Mouse (Mus musculus) 416B (cell line): ENCODE data around the gene Olfr544.
"Not testable (repeated sequence)": the region's sequence is repeated elsewhere in the genome, so short reads cannot be mapped to it uniquely, and the experiment has no call there.

Source experiments
- DNase-seq: peaks from one replicate; pipeline ENCODE4 v3.0.0; 2011; ENCODE audit warnings: low read depth

Olfr544 gene

DNA sequence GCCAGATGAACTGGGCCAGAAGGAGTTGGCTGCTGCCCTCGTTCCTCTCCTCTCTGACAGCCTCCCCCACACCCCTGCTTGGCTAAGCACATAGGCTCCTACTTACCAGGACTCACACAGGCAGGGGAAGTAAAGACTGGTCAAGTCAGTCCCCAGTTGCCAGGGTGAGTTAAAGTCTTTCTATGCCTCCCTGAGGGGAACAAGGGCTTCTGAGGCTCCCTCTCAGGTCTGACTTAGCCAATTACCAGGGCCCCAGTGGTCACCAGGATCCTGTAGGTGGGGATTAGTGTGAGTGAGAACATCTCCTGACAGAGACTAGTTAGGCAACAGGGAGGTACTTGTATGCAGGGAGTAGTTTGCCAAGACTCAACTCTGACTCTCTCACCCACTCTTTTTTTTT lies at the start of gene Olfr544:
Gene Olfr544, minus strand, starts transcription at position 153 of the 400 bp plus-strand sequence.
- DNase-seq = no peak

DNA sequence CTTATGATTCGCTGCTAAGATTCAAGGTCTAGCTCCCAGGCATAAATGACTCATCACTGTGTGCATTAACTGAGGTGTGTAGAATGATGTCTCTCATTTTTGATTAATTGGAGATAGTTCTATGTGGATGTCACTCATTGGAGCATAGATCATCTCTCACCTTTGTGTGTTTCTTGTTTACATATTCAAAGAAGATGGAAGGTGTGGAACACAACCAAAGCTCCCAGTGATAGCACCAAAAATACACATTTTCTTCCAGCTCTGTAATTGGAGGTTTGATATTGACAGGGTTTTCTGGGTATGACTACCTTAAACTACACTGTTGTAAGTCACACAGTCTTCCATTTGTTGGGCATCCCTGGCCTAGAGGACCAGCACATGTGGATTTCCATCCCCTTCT lies 46.3 kb upstream of the Olfr544 start, which contains the start of gene Olfr547:
Gene Olfr547, plus strand, starts transcription at position 301 of the 400 bp plus-strand sequence.
- DNase-seq = no peak

DNA sequence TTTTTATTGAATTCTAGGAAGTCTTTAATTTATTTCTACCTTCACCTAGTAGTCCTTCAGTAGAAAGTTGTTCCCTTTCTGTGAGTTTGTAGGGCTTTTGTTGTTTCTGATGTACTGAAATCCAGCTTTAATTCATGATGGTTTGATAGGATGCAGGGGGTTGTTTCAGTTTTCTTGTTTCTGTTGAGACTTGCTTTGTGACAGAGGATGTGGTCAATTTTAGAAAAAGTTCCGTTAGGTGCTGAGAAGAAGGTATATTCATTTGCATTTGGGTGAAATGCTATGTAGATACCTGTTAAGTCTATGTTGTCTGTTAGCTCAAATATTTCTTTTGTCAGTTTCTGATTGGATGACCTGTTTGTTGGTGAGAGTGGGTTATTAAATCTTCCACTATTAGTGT lies 40.9 kb upstream of the Olfr544 start:
- no peak for DNase-seq

DNA sequence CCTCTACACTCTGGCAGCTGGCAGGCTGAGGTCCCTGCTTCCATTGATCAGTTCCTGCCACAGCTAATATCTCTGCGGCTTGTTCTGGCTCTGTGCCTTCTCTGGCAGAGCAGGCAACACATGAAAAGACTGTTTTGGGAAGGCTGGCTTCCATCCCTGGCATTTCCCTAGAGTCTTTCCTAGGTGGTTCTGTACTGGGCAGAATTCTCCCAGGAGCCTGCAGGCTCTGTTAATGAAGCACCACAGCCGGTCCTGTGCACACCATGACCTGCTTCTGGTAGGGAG lies 28.9 kb upstream of the Olfr544 start:
- no peak for DNase-seq

DNA sequence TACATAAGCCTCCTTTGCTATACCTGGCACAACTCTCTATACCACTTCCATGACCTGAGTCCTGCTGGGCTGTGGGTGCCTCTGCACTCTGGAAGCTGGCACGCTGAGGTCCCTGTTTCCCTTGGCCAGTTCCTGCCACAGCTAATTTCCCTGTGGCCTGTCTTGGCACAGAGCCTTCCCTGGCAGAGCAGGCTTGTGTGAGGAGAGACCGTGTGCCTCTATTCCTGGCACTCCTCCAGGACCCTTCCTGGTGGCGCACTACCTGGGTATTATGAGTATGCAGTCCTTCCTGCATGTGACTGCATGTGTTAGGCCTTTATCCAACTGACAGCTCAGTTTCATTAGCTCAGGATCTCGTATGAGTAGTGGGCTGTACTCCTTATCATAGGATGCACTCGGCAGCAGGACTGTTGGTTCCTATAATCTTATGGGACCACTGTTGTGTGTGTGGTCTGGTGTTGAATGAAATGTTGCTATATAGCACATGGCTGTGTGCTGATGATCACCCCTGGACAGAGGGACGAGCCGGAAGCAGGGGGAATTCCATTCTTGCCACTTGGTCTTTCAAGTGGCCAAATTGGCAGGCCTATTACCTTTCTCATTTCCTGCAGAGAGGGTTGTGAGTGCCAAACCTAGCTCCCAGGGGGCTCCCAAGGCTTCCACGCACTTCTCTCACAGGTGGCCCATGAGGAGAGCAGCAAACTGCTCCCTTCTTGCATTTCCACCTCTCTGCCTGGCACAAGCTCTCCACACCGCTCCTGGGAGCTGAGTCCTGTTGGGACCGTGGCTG lies 28.3 kb upstream of the Olfr544 start:
- peak; percentile 33 for DNase-seq

DNA sequence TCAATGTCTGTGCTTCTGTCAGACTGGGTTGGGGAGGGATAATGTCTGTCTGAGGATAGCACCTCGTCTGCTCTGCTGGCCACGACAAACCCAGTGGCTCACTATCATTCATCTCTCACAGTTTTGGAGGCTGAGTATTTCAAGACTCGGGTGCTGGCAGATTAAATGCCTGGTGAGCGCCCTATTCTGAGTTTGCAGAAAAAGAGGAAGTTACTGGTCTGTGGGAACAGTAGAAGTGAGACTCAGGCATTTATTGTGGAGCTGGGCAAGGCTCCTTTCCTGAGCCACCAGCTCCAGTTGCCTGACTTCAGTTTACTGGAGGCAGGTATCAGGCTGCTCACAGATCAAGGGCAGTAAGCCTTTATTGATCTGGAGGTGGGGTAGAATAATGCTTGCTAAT lies 26.0 kb upstream of the Olfr544 start:
- DNase-seq = peak; percentile 66

DNA sequence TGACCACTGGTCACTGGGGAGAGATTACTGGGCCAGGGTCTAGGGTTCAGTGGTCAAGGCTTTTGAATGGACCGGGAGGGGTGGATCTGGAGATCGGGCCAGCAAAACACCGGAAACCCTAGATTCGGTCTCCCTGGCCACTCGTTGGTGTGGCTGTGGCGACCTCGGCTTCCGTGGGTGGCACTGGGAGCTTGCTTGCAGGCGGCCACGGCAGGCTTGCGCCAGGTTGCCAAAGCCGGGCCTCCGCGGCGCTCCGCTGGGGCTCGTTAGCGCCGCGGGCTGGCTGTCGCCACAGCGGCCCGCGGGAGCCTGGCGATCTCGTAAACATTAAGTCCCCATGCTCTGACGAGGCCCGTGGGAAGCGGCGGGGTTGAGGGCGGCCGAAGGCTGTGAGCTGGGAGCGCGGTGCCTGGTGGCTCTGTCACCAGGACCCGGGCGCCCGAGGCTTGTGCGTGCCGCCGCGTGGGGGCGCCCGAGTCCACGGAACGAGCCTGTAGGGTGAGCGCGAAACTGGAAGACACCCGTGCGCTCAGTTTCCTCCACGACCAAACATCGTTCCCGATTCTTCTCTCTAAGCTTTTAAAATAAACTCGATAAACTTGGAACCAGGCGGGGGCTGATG lies 24.8 kb upstream of the Olfr544 start:
- DNase-seq = peak; percentile 80

DNA sequence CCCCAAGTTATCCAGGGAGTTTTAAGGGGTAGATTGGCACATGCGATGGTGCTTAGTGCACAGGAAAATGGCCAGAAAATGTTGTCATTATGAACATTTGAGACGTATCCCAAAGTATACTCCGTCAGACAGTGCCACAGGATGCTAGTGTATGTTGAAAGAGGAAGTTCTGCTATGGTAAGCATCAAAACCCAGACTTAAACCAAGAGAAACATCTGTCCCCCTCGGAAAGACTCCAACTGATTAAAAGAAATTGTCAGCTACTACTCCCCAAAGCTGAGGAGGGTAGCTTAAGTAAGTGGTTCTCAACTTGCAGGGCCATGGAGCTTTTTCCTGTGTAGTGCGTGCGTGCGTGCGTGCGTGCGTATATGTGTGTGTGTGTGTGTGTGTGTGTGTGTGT lies 23.8 kb upstream of the Olfr544 start:
- DNase-seq = peak; percentile 63

DNA sequence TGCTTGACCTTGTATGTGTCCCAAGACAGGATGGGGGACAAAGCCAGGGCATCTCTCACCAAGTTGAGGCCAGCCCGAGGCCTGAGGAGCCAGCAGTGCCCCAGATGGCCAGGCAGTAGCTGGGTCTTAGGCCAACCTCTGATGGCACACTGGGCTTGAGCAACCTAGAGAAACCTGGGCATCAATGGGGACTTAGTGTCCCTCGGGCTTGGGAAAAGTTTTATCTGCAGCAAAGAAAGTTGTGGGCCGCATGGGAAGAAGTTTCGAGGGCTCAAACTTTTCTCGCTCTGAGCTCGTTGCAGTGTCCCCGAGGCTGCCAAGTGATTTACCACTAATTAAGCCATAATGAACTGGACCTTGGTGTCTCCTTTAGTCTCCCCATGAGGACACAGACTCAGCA lies 21.6 kb upstream of the Olfr544 start:
- no peak for DNase-seq

DNA sequence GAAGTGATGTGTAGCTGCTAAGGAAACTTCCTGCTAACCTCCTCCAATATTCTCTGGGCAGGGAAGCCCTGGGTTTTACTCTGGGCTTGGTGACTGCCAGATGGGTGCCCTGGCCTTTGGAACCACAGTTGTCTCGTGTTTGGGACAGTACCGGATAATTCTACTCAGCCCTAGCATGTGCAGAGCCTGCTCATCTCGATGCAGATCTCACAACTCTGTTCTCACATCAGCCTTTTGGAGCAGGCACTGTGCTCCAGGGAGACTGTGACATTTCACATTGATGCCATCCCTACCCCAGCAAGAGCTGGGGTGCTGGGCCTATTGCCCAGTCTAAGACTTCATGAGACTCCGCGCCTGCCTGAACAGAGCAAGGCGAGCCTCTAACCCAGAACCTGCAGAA lies 20.6 kb upstream of the Olfr544 start:
- no peak for DNase-seq

DNA sequence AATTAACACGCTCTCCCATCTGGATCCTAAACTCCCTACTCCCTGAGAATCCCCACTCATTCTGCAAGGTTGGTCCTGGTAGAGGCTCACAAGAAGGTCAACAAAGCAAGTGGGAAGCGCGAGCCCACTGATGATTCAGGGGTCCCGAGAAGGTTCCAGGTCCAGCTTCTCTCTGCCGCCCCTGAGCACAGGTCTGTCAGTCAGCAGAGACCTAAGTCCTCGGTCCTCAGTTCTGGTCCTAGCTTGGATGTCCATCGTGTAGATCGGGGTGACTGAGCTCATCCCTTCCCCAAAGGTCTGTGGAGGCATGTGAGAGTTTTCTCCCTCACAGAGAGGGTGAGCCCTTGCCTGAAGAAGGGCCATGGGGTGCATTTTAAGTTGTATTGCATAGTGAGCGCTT lies 20.0 kb upstream of the Olfr544 start:
- no peak for DNase-seq

DNA sequence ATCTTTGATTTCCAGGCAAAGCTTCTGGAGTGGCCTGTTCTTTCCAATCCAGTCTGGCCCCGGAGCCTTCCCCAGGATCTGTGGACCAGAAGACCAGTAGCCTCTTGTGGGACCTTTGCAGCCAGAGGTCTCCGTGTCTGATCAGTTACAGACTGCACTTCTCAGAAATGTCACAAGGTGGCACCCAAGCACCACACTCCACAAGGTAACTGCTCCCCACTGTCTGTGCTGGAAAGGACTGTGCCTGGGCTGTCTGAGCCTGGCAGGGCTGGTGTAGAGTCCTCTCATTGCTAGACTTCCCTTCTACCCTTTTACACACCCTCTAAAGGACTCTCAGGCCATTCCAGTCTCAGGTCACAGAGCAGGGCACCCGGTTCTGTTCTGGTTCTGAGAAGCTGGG lies 18.7 kb upstream of the Olfr544 start:
- peak; percentile 80 for DNase-seq

DNA sequence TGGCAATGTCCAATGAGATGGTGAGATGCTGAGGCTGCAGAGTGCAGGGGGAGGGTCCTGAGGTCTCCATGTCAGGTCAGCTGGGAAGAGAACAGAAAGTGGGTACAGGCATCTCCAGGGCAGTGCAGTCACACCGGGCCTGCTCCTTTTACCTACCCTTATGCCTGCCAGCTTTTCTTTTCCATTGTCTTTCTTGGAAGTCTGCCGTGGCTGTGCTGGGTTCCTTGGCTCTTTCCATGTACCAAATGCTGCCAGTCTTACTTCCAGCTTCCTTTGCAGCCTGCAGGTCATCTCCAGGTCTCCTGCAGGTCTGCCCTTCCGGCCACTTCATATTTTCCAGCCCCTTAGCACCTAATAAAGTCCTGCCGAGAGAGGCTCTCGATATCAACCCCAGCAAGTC lies 13.9 kb upstream of the Olfr544 start:
- no peak for DNase-seq

DNA sequence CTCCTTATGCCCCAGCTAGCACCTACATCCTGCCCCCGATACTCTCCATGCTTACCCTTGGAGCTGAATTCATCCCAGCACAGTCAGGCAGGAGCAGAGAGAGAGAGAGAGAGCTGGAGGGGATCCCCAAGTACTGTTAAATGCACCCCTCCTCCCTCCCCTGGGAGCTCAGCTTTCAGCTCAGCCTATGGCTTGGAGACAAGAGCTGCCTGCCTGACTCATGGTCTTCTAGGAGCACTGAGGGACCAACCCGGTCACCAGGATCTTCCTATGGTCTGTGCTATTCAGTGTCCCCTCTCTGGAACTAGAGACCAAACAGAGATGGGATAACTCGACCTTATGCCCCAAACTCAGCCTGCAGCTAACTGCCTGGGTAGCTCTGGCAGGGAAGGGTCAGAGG lies 11.4 kb upstream of the Olfr544 start, which contains the start of gene Olfr545:
Gene Olfr545, minus strand, starts transcription at position 101 of the 400 bp plus-strand sequence.
- no peak for DNase-seq

DNA sequence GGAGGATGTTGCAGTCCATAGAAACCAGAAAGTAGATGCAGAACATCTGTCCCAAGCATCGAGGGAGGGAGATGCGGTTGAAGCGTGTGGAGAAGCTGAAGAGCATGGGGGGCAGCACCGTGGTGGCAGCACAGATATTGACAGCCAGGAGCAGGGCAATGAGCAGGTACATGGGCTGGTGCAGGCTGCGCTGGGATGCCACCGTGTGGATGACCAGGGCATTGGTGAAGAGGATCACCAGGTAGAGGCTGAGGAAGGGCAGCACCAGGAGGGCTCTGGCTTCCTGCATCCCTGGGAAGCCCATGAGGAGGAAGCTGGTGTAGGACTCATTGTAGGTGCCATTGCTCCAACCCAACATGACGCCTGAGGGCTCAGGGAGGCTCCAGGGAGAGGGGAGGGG lies 6.3 kb upstream of the Olfr544 start:
- DNase-seq = not testable (repeated sequence)

DNA sequence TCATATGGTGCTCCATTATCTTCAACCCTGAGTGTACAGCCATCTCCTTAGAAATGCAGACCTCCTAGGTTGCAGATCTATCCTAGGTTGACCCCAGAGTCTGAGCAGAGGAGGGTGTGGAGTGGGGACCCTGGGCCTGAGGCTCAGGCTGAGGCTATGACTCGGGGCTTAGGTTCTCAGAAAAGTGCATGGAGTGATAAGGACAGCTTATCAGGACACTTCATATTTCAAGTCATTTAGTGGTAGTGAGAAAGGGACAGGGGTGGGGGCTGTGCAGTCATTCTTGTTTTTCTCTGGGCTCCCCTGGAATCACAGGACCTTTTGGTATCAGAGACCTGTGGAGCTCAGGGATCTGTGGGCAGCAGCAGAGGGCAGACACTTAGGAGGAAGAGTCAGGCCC lies 2.0 kb downstream of the Olfr544 start:
- no peak for DNase-seq

DNA sequence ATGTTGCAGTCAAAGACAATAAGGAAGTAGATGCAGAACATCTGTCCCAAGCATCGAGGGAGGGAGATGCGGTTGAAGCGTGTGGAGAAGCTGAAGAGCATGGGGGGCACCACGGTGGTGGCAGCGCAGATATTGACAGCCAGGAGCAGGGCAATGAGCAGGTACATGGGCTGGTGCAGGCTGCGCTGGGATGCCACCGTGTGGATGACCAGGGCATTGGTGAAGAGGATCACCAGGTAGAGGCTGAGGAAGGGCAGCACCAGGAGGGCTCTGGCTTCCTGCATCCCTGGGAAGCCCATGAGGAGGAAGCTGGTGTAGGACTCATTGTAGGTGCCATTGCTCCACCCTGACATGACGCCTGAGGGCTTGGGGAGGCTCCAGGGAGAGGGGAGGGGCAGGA lies 3.3 kb downstream of the Olfr544 start:
- not testable (repeated sequence) for DNase-seq

DNA sequence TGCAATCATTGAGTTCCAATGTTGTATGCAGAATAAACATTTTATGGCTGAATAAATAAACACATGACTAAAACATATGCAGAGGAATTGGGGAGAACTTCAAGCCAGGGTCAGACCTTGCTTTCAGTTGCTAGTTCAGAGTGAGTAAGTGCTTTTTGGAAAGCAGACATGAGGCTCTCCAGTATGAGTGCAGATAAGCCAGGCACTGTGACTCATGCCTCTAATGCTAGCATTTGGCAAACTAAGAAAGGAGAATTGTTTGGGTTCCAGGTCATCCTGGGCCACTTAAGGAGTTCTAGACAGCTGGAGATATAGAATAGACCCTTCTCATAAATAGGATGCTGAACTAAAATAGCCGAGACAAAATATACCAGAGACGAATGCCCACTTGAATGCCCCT lies 4.4 kb downstream of the Olfr544 start:
- peak; percentile 17 for DNase-seq

DNA sequence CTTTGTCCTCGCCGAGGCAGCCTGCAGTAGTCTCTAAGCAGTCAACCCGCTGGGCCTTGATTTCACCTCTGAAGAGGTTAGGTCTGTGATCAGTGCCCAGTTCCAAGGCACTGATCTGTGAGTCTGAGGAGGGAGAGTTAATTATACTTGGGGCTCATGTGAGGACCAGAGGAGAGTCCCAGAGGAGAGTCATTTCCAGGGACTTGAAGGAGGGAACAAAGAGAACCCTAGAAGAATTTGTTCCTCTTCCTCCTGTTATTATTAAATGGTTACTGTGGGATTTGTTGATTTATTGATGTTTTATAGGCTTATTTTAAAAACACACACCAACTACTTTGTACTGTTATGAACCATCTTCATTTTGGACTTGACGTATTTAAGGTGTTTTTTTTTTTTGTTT lies 6.5 kb downstream of the Olfr544 start, which contains the start of gene Olfr543:
Gene Olfr543, minus strand, starts transcription at position 101 of the 400 bp plus-strand sequence.
- no peak for DNase-seq

DNA sequence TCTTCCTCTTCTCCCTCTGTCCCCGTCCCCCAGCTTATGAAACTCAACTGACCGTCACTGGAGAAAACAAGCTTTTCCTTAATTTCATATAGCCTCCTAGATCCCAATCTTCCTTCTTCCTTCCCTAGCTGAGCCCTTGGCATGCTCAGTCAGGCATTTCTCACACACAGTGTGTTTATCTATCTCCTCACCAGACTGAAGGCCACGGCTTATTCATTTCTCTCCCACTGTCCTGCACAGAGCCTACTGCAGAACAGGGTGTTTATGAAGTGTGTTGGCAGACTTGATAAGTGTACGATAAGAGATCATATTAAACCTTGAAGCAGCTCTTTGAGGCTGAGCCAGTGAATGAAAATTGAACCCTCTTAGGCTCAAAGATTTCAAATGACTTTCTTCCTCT lies 7.3 kb downstream of the Olfr544 start:
- no peak for DNase-seq

DNA sequence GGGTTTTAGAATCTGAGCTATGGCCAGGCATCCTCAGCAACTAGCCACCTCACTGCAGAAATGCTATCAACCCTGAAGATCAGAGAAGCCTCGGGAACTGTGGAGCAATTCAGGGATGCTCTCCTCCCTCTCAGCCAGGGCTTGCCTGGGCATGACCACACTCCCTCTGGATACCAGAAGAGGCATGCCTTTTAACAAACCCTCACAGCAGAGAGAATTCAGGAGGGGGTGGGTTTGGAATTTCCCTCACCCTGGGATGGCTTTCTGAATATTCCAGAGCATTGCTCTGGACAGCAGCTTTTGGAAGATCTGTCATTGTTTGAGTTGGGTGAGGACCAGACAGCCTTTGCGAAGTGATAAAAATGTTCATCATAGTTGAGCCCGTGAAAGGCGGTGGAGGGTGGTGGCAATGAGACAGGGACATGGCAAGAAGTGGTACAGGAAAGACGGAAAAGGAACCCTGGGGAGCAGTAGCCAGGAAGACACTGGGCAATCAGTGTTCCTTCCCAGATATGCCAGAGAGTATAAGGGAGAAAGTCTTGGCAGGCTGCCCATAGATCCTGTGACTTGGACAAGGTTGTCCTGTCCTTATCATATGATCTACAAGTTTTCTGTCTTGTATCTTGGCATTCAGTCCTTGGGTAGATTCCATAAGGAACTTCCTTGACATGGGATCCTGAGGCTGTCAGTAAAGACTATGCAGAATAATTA lies 8.6 kb downstream of the Olfr544 start:
- no peak for DNase-seq

DNA sequence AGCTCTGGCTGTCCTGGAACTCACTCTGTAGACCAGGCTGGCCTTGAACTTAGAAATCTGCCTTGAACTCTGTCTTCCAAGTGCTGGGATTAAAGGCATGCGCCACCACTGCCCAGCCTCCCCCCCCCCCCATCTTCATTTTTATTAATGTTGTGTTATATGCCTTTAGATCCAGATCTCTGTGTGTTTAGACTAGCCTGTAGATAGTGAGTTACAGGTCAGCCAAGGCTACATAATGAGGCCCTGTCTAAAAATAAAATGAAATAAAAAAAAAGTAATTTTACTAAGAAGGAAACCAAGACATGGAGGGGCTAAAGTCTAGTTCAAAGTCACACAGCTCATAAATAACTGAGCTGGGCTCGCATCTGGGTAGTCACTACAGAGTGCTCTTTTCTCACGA lies 9.2 kb downstream of the Olfr544 start:
- no peak for DNase-seq

DNA sequence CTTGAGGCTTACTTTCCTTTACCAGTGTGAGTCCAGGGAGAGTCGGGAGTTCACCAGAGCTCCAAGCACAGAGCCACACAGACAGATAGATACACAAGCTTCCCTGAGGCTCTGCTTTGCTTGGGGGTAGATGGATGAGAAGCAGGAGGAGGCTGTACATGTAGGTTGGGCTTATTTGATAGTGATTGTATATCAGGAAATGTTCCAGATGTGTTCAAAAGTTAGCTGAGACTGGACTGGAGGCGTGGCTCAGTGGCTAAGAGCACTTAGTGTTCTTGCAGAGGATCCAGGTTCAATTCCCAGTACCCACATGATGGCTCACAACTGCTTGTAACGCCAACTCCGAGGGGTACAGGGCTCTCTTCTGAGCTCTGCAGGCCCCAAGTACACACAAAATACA lies 9.7 kb downstream of the Olfr544 start:
- no peak for DNase-seq
